Mouse (Mus musculus): Measurements from ENCODE around the gene H6pd.

DNA sequence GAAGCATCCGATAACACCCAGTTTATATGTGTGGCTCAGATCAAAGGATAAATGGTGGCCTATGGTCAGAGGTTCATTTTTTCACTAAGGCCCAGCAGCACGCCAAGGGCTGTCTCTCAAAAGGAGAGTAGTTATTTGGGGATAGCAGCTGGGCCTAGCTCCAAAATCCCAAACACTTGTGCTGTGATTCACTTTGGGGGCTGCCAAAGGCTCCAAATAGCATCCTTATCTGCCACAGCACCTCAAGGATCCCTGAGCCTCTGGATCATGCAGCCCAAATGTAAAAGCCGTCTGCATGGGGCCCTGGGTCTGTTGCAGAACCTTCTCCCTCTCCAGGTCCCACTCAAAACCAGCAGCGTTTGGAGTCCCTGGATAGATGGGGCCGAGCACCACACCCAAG, 60.7 kb downstream of the H6pd start:
- no peak for TF ChIP-seq CTCF (IDR thresholded peaks at IDR 0.05; ENCODE audit: extremely low read depth, insufficient read depth, low read length)
- no peak for TF ChIP-seq POLR2A (IDR thresholded peaks at IDR 0.05; ENCODE audit: extremely low read depth, insufficient read depth, low read length)
